Mouse (Mus musculus) left cerebral cortex, adult 18-20 months (tissue): ENCODE measurements around the gene E4f1. TPM values are rescaled to one million over a fixed set of nuclear protein-coding genes. Genes with fewer than 3 reads are reported as not detected.
"Not testable (repeated sequence)": the region's sequence is repeated elsewhere in the genome, so short reads cannot be mapped to it uniquely, and the experiment has no call there.

Experiments used
- DNase-seq, 2 experiments: peaks; one replicate each; pipeline ENCODE4 v3.0.0; 2021 to 2022; ENCODE audit warnings: low spot score in 2 of 2, mixed read lengths in 1 of 2
- total RNA-seq, 2 experiments: library from RNA; stranded (reverse); gene quantifications; 2 replicates each; pipeline ENCODE4 v1.2.3; 2021

The E4f1 gene
- total RNA-seq, 2 experiments from 2014 or later: 32.5 to 34.3 TPM

DNA sequence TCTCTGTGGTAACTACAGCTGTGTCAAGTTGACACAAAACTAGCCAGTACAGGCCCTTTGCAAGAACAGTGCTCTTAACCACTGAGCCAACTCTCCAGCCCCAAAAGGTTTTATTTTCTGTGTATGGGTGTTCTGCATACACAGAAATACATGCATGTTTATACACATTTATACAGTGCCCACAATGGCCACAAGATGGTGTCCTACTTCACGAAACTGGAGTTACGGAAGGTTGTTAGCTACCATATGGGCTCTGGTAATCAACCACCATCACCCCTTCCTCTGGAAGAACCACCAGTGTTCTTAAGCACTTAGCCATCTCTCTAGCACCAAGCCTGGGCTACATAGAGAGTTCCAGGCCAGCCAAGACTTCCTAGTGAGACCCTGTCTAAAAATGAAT, 8.5 kb downstream of the E4f1 start:
- DNase-seq: no peak

DNA sequence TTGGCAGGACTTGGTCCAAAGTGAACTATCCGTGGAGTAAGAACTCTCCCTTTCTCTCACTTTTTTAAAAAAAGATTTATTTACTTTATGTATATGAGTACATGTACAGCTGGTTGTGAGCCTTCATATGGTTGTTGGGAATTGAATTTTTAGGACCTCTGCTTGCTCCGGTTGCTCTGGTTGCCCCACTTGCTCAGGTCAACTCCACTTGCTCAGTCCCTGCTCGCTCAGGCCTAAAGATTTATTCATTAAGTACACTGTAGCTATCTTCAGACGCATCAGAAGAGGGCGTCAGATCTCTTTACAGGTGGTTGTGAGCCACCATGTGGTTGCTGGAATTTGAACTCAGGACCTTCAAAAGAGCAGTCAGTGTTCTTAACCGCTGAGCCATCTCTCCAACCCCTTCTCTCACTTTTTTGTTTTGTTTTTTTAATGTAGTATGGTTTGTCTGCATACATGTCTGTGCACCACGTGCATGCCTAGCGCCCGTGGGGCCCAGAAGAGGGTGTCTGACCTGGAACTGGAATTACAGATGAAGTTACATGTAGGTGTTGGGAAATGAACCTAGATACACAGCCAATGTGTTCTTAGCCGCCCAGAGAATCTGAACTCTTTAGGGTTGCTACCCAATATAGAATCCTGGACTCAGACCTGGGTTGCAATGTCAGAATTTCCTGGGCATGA, 14.4 kb downstream of the E4f1 start:
- DNase-seq: not testable (repeated sequence)

DNA sequence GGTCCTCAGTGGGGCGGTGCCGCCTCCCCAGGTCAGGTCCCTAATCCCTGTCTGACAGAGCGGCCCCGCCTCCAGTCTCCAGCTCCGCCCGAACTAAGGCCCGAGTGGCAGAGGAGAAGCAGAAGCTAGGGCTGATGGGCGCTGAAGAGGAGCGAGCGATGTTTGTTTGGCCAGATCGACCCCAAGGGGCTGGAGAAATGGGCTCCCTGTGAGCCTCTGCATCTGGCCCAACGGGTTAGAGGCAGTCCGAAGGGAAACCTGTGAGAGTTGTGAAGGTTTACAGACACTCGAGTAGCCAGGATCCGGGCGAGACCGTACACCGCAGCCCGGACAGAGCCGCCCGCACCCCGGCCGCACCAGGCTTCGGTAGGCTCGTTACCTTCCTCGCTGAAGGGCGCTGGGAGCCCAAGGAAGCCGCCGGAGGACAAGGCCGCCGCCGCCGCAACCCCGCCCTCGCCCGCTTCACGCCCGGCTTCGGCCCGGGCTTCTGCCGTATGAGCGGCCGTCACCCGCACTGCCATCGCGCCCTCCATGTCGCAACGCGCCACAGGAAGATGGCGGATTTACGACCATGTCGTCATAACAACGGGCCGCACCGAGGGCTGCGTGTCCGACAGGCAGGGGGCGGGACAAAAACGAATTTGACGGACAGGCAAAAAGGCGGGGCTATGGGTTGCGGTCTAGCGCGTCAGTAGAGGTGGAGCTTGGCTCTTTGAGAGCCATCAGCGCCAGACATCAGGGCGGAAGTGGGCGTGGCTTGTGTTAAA, 15.2 kb downstream of the E4f1 start:
- DNase-seq: peak; percentile 98 to 99

- DNase-seq: no peak
Measured at GRCm38 (mm10) chr17:24454218-24454755, 15.8 kb downstream of the E4f1 start.

- no peak for DNase-seq
Measured at GRCm38 (mm10) chr17:24453372-24453771, 16.7 kb downstream of the E4f1 start.

DNA sequence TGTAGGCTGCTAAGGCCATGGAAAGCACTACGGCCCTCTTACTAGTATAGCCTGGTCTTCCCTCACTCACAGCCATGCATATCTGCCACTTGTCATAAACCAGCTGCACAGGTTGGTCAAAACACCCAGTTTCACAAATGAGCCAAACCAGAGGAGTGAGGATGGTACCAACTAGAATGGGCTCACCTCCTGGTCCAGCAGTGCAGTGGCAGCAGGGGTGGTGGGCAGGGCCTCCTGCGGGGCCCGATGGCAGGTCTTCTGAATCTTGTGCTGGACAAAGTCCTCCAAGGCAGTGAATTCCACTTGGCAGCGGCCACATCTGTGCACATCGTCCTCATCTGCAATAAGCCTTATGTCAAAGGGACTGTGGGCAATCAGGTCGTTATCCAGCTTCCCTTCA, 18.9 kb downstream of the E4f1 start:
- no peak for DNase-seq

DNA sequence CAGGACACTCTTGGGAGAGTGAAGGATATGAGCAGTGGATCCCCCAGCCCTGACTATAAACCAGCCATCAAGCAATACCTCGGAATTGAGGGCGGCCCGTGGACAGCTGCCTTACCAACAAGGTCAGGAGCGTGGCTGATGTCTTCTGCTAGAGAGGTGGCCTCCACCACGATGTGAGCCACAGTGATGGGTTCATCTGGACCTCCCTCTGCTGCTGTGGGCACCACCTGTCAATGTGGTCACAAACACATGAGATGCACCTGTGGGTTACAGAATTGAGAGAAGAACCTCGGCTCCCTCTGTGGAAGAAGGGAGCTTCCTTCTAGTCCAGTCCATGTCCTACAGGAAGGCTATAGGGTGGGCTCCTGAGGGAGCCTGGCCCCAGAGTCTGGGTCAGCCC, 20.6 kb downstream of the E4f1 start:
- DNase-seq: no peak

GRCm38 (mm10) chr17:24446590-24446989, 23.5 kb downstream of the E4f1 start:
- no peak for DNase-seq

DNA sequence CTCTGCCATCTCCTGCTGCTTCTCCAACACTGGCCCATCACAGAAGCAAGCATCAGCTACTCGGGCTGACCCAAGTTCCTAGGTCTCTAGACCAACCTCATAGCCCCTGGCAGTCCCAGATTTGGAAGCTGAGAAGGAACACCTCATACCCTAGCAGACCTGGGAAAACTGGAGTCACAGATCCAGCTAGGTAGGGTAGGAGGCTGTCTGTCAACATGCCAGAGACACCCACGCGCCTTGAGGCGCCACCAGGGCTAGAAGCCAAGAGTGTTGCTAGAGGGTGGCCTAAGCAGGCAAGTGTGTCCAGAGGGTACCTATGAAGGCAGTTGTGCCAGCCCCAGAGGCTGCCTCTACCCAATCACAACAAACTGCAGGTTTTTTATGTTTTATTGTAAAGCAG, 26.7 kb downstream of the E4f1 start:
- peak; percentile 59 for DNase-seq

DNA sequence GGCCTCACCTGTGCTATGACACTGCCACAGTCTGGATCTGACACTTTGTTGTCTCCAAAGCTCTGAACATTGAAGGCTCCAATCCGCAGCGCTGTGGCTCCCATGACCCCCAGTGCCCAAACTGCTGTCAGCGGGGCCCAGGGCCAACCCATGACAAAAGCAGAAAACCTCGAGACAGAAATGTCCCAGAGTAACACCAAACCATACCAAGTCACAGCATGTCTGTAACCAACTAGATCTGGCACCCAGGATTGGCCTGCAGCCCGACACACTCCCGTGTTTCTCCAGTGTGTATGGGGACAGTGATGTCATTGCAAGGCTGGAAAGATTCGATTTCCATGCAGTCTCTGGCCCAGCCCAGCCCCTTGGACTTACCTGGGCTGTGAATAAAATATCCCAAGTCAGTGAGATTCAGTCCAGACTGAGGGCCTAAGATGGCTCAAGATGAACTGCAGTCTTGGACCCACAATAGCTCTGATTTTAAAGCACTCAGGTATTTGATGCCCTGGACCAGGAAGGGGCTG, 27.4 kb downstream of the E4f1 start, which contains the start of gene Dnase1l2:
TSS of gene Dnase1l2 (minus strand) at position 474 of the 524 bp plus-strand sequence.
- DNase-seq: no peak

DNA sequence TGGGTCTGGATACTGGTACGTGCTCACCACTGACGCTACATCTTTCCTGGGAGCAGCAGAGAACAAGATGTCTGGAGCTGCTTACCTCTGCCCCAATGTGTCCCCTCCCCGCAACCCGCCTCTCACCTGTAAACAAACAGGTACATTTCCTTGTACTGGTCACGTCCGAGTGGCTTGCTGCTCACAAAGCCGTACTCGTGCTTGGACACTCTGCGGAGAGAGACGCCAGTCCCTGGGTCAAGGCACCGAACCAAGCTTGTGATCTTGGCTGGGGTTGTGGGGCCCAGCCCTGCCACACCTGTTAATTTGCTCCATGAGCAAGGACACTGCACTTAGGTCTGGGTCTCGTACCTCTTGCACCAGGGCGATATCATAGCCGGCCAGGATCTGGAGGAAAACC, 28.0 kb downstream of the E4f1 start:
- no peak for DNase-seq

DNA sequence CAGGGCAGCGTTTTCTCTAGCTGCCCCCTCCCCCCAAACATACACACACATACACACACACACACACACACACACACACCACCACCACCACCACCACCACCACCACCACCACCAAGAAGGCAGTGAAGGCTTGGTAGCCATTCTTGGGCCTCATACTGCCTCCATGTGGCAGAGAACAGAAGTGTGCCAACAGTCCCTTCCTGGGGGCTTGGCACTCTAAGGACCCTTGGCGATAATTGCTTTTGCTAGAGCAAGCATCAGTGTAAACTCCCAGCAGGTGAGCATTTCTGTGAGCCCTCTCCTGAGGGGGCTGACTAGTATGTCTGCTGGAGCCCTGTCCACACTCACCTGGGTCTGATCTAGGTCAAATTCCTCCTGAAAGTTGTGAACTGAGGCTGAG, 29.0 kb downstream of the E4f1 start:
- DNase-seq: no peak

DNA sequence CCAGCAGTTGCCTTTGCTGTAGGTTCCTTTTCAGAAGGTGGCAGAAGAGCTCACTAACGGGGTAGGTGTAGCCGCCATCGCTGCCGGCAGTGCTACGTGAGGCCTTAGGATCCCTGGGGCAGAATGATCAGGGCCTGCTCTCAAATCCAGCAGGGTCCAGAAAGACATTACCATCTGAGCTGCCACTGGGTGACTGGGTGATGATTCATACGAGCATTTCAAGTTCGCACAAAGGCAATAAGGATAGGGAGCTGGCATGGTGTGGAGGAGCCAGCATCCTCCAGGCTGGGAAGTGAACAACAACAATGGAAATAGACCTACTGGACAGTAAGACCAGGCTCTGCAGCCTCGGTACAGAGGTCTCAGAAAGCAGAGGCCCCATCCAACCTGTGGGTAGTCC, 29.7 kb downstream of the E4f1 start:
- no peak for DNase-seq

DNA sequence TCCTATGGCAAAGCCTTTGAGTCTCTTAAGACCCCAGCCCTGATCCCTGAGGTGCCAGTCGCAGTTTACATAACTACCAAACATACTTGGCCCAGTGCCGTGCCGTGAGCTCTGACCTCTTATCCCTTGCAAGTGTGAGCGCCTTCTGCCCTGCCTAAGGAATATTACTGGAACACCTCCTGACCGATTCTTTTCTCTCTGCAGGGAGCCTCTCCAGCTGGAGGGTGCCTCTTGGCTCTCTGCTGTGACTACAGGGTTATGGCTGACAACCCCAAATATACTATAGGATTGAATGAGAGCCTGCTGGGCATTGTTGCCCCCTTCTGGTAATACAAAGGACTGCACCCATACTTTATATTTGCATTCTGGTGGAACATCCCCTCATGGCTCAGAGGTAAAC, 33.1 kb downstream of the E4f1 start:
- DNase-seq: peak in 1 of 2 experiments; percentile 29

- DNase-seq: no peak
Measured at GRCm38 (mm10) chr17:24429201-24429983, 40.7 kb downstream of the E4f1 start.

GRCm38 (mm10) chr17:24427170-24427557, 42.9 kb downstream of the E4f1 start:
- no peak for DNase-seq

GRCm38 (mm10) chr17:24426471-24427169, 43.5 kb downstream of the E4f1 start, which contains the start of gene Eci1:
Eci1 (plus strand) TSS chr17:24426641.
- peak; percentile 85 to 88 for DNase-seq

GRCm38 (mm10) chr17:24425905-24426304, 44.2 kb downstream of the E4f1 start:
- no peak for DNase-seq

DNA sequence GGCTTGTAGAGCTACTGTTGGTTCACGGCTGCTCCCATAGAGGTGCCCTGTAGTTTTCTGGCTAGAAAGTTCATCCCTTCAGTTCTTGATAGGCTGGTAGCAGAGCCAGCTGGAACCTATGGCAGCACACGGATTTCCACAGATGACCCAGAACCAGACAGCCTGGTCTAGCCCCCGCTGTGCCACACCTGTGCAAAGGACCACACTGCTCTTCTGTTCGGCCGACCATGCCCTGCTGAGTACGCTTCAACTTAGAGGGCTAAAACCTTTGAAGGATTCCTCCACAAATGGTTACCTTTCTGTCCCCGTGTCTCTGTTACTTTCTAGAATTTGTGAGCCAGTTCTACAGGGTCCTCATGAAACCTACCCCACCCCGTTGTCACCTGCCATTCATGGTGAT, 44.8 kb downstream of the E4f1 start:
- DNase-seq: not testable (repeated sequence)

GRCm38 (mm10) chr17:24424489-24424888, 45.6 kb downstream of the E4f1 start:
- DNase-seq: no peak

DNA sequence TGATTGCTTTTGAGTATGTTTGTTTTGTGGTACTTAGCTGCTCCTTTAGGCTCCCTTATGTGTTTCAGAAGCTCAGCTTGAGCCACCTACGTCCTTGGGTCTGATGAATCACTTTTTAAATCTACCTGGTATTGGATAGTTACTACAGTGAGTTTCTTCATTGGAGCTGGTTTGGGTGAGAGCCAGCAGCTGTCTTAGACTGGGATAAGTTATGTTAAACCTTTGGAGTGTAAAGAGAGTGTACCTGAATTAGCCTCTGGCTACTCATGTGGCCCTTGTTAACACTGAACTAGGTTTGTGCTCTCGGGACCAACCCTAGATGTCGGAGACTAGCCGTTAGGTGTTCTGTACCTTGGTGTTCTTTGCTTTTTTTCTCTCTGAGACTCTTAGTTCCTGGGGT, 47.0 kb downstream of the E4f1 start:
- DNase-seq: no peak
